Mouse (Mus musculus) midbrain, postnatal 0 days (tissue): Measurements from ENCODE around the gene Gnl1. TPM values are rescaled to one million over a fixed set of nuclear protein-coding genes. Genes with fewer than 3 reads are reported as not detected.

Source experiments
- ATAC-seq: fragments of 200-750 bp; cut with Nextera tagmentation; 2 replicates; pipeline ENCODE4 v1.8.0; 2017; ENCODE audit warnings: moderate number of reproducible peaks, mild to moderate bottlenecking, moderate TSS enrichment, moderate library complexity; ENCODE audit not compliant: low FRiP score
- DNase-seq: peaks from one replicate; pipeline ENCODE4 v3.0.0-alpha.2; 2015; ENCODE audit warnings: low spot score
- H3K27ac ChIP-seq: fragments of 300-500 bp; sonication (generic); 2 replicates; pipeline ENCODE4 v1.5.1; 2014; ENCODE audit warnings: low read depth, mild to moderate bottlenecking, low read length, mixed read lengths
- H3K27me3 ChIP-seq: fragments of 300-500 bp; sonication (generic); 2 replicates; pipeline ENCODE4 v1.6.1; 2014; ENCODE audit warnings: low read length, control low read depth, mixed read lengths; ENCODE audit not compliant: insufficient read depth
- H3K36me3 ChIP-seq: fragments of 300-500 bp; sonication (generic); 2 replicates; pipeline ENCODE4 v1.6.1; 2014; ENCODE audit warnings: low read length, control low read depth, mixed read lengths; ENCODE audit not compliant: insufficient read depth
- H3K4me1 ChIP-seq: fragments of 300-500 bp; sonication (generic); 2 replicates; pipeline ENCODE4 v1.6.1; 2014; ENCODE audit warnings: mild to moderate bottlenecking, control low read depth, antibody characterized with exemption, low read length, mixed read lengths; ENCODE audit not compliant: insufficient read depth
- H3K4me2 ChIP-seq: fragments of 300-500 bp; sonication (generic); 2 replicates; pipeline ENCODE4 v1.6.1; 2014; ENCODE audit warnings: low read depth, mild to moderate bottlenecking, low read length, mixed read lengths; ENCODE audit not compliant: poor library complexity, severe bottlenecking
- H3K4me3 ChIP-seq: fragments of 300-500 bp; sonication (generic); 2 replicates; pipeline ENCODE4 v1.5.1; 2014; ENCODE audit warnings: low read depth, mild to moderate bottlenecking, low read length, moderate library complexity
- H3K9ac ChIP-seq: fragments of 300-500 bp; sonication (generic); replicated peaks from 2 replicates; pipeline ENCODE4 v1.6.1; 2014; ENCODE audit warnings: mild to moderate bottlenecking, low read length, moderate library complexity, mixed read lengths; ENCODE audit not compliant: poor library complexity, severe bottlenecking
- H3K9me3 ChIP-seq: fragments of 300-500 bp; sonication (generic); 2 replicates; pipeline ENCODE4 v1.6.1; 2016; ENCODE audit warnings: low read length, control low read depth
- CTCF ChIP-seq: IDR thresholded peaks from 2 replicates; pipeline ENCODE4 v1.5.1; 2016; ENCODE audit warnings: antibody characterized with exemption, mild to moderate bottlenecking
- WGBS: fragments of 180-500 bp; shearing (Covaris S2); extraction: QIAGEN DNeasy Blood & Tissue Kit; methylation state at CpG from one replicate; pipeline ENCODE4 v1.1.7; 2014; 5-methylcytosine and 5-hydroxymethylcytosine counted together
- polyA plus RNA-seq: library from polyadenylated mRNA; unstranded; fragments of >200 nt; fragmentation: Nextera tagmentation; extraction: Ambion mirVana; gene quantifications from 2 replicates; pipeline ENCODE4 v1.2.1, GENCODE M21; 2015
- total RNA-seq: library from RNA; depleted of rRNA; stranded (reverse); fragments of >200 nt; gene quantifications from 2 replicates; pipeline ENCODE4 v1.2.3, GENCODE M21; 2014

Gnl1 gene
- total and polyA plus RNA-seq, 2 experiments from 2014 or later, result 80.8 to 117 TPM

DNA sequence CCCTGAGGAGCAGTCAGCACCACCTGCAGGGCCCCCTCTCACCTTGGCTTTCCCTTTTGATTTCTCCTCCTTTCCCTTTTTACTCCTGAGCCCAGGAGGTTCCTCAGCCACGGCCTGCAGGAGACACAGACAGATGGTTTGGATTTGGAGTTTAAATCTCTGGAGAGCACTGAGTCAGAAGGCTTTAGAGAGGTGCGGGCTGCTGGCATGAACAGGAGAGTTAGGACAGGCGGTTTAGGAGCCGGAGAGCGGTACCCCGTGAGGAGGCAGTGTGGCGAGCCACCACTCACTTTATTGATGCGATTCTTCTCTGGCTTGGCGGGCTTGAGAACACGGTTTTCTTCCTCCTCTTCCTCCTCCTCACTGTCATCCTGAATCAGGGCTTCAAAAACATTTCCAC lies 16.4 kb upstream of the Gnl1 start:
- H3K4me3 ChIP-seq, result no peak overlapping the region
- 89% methylated on average over 10 of the region's 10 CpGs for WGBS

DNA sequence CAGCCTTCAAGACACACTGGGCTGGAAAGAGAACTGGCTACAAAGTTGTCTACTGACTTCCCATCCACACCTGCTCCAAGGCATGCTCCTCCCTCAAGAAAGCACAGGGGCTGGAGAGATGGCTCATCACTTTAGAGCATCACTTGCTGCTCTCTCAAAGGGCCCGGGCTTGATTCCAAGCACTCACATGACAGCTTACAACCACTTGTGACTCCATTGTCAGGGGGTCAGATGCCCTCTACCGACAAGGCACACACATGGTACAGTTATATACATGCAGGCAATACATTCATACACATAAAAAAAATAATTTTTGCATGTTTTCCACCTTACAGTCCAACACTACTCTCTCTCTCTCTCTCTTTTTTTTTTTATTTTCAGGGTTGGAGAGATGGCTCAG lies 12.0 kb upstream of the Gnl1 start:
- no peak overlapping the region for H3K4me3 ChIP-seq
- no peaks in the 10 kb centered on the region for H3K27me3 ChIP-seq
- H3K36me3 ChIP-seq, result peaks cover 28% of the 10 kb centered on the region
- DNase-seq, result no peak
- no peak for TF ChIP-seq CTCF
- H3K4me1 ChIP-seq, result peaks cover 5% of the 10 kb centered on the region
- ATAC-seq, result no peak
- H3K27ac ChIP-seq, result no peak overlapping the region
- WGBS, result 100% methylated on average over 2 of the region's 2 CpGs
- no peak overlapping the region for H3K4me2 ChIP-seq
- H3K9me3 ChIP-seq, result no peaks in the 10 kb centered on the region
- H3K9ac ChIP-seq, result no peak overlapping the region

More for the DNA sequence above, 16.4 kb upstream of the Gnl1 start:
- Histone ChIP-seq H3K9me3 (no peaks in the 10 kb centered on the region), H3K4me2 (no peak overlapping the region), H3K36me3 (peaks cover 56% of the 10 kb centered on the region), H3K27ac (no peak overlapping the region), H3K9ac (no peak overlapping the region), H3K27me3 (no peaks in the 10 kb centered on the region), H3K4me1 (no peaks in the 10 kb centered on the region; the same call in none of the 2 replicates)
- ATAC-seq, result no peak
- TF ChIP-seq CTCF, result no peak
- DNase-seq, result no peak

- TF ChIP-seq CTCF, result no peak
- Histone ChIP-seq H3K9me3 (no peaks in the 10 kb centered on the region), H3K27me3 (no peaks in the 10 kb centered on the region), H3K4me3 (peak within 1 kb of the TSS; percentile 91), H3K36me3 (peaks cover 28% of the 10 kb centered on the region), H3K9ac (peak within 1 kb of the TSS; percentile 84), H3K4me1 (peaks cover 5% of the 10 kb centered on the region), H3K4me2 (peak within 1 kb of the TSS; percentile 79), H3K27ac (peak within 1 kb of the TSS; percentile 82)
- ATAC-seq, result peak; percentile 98
- DNase-seq, result peak; percentile 98
- WGBS, result under 1% methylated on average over 68 of the region's 68 CpGs
Measured at GRCm38 (mm10) chr17:35969418-35970389, 9.9 kb upstream of the Gnl1 start, which contains the start of gene Abcf1. Gene Abcf1 (minus strand): TSS chr17:35969761.

- no peak overlapping the region for H3K9ac ChIP-seq
- H3K27me3 ChIP-seq, result no peaks in the 10 kb centered on the region
- ATAC-seq, result no peak
- no peaks in the 10 kb centered on the region for H3K9me3 ChIP-seq
- H3K4me3 ChIP-seq, result no peak overlapping the region
- H3K27ac ChIP-seq, result no peak overlapping the region
- WGBS, result 37% methylated on average over 1 of the region's 1 CpGs
- no peak for TF ChIP-seq CTCF
- H3K4me1 ChIP-seq, result peaks cover 5% of the 10 kb centered on the region
- H3K4me2 ChIP-seq, result no peak overlapping the region
- DNase-seq, result no peak
- H3K36me3 ChIP-seq, result peaks cover 21% of the 10 kb centered on the region
Measured at GRCm38 (mm10) chr17:35972131-35972530, 7.5 kb upstream of the Gnl1 start.

DNA sequence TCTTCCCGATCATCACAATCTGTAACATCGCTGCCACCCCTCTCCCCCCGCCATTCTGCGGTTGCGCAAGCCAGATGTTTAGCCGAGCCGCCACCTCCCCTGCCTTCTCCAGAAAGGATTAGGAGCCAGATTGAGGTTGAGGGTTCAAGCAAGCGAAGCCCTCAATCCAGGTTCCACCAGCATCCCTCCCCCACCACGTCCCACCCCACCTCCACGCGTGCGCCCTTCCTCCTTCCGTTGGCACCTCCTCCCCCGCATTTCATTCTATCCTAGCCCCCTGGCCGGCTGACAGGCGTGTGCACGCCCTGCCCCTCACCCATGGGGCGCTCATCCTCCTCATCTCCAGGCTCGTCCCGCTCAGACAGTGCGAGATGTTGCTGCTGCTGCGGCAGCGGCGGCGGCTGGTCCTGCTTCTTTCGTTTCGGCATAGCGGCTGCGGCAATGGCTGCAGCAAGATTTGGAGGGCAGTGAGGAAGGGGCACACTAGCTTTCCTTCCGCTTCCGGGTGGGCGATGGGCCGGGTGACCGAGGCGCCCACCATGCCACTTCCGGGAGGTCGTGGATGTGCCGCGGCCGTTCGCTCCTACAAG lies 745 bp upstream of the Gnl1 start:
- Histone ChIP-seq H3K4me3 (peak overlapping the region; percentile 89), H3K4me2 (peak overlapping the region; percentile 67), H3K4me1 (peaks cover 14% of the 10 kb centered on the region), H3K36me3 (peaks cover 21% of the 10 kb centered on the region), H3K9ac (peak overlapping the region; percentile 88), H3K27ac (peak overlapping the region; percentile 98), H3K27me3 (no peaks in the 10 kb centered on the region), H3K9me3 (no peaks in the 10 kb centered on the region)
- under 1% methylated on average over 41 of the region's 41 CpGs for WGBS
- DNase-seq (peak; percentile 93), ATAC-seq (peak; percentile 88)
- TF ChIP-seq CTCF, result peak; percentile 7; the same call in 1 of the 2 replicates

GRCm38 (mm10) chr17:35980363-35980754 lies 708 bp downstream of the Gnl1 start:
- Histone ChIP-seq H3K9ac (peak overlapping the region; percentile 88), H3K9me3 (no peaks in the 10 kb centered on the region), H3K4me3 (peak overlapping the region; percentile 89), H3K27ac (peak overlapping the region; percentile 98), H3K4me2 (peak overlapping the region; percentile 67), H3K36me3 (peaks cover 21% of the 10 kb centered on the region), H3K27me3 (no peaks in the 10 kb centered on the region), H3K4me1 (peaks cover 14% of the 10 kb centered on the region)
- DNase-seq (peak; percentile 57), ATAC-seq (peak; percentile 38)
- 1% methylated on average over 25 of the region's 29 CpGs for WGBS
- no peak for TF ChIP-seq CTCF
